Mouse (Mus musculus) liver, embryonic 13.5 days (tissue): ENCODE results near the gene Tbl2. TPM values are rescaled to one million over a fixed set of nuclear protein-coding genes. Genes with fewer than 3 reads are reported as not detected.

ENCODE experiments used
- ATAC-seq: fragments of 200-750 bp; cut with Nextera tagmentation; 2 replicates; pipeline ENCODE4 v1.8.0; 2017; ENCODE audit warnings: low read depth, mild to moderate bottlenecking, moderate number of reproducible peaks, moderate library complexity
- DNase-seq: peaks from one replicate; pipeline ENCODE4 v3.0.0; 2022
- H3K27ac ChIP-seq: fragments of 300-500 bp; sonication (generic); 2 replicates; pipeline ENCODE4 v1.5.1; 2015; ENCODE audit warnings: moderate library complexity, mild to moderate bottlenecking, inconsistent platforms
- H3K27me3 ChIP-seq: fragments of 300-500 bp; sonication (generic); 2 replicates; pipeline ENCODE4 v1.6.1; 2015; ENCODE audit warnings: mild to moderate bottlenecking, inconsistent platforms
- H3K36me3 ChIP-seq: fragments of 300-500 bp; sonication (generic); 2 replicates; pipeline ENCODE4 v1.6.1; 2015; ENCODE audit warnings: mild to moderate bottlenecking, inconsistent platforms
- H3K4me1 ChIP-seq: fragments of 300-500 bp; sonication (generic); replicated peaks from 2 replicates; pipeline ENCODE4 v1.6.1; 2015; ENCODE audit warnings: inconsistent platforms
- H3K4me2 ChIP-seq: fragments of 300-500 bp; sonication (generic); 2 replicates; pipeline ENCODE4 v1.6.1; 2015; ENCODE audit warnings: inconsistent platforms, mild to moderate bottlenecking, moderate library complexity
- H3K4me3 ChIP-seq: fragments of 300-500 bp; sonication (generic); replicated peaks from 2 replicates; pipeline ENCODE4 v1.5.1; 2015; ENCODE audit warnings: mild to moderate bottlenecking, inconsistent platforms
- H3K9ac ChIP-seq: fragments of 300-500 bp; sonication (generic); 2 replicates; pipeline ENCODE4 v1.6.1; 2015; ENCODE audit warnings: mild to moderate bottlenecking, inconsistent platforms
- H3K9me3 ChIP-seq: fragments of 300-500 bp; sonication (generic); replicated peaks from 2 replicates; pipeline ENCODE4 v1.6.1; 2016; ENCODE audit warnings: inconsistent platforms
- WGBS: fragments of 180-500 bp; shearing (Covaris S2); methylation state at CpG from one replicate; pipeline ENCODE4 v1.1.7; 2015; ENCODE audit not compliant: insufficient replicate concordance; 5-methylcytosine and 5-hydroxymethylcytosine counted together
- polyA plus RNA-seq: library from polyadenylated mRNA; unstranded; fragments of >200 nt; fragmentation: Nextera tagmentation; extraction: Ambion mirVana; gene quantifications from 2 replicates; pipeline ENCODE4 v1.2.1, GENCODE M21; 2015

The Tbl2 gene
- polyA plus RNA-seq: 13.1 and 13.6 TPM in 2 replicates

GRCm38 (mm10) chr5:135149053-135149819 lies at the start of gene Tbl2:
Tbl2 (plus strand) TSS chr5:135149657.
- WGBS: under 1% methylated on average over 62 of the region's 63 CpGs
- ATAC-seq (peak; percentile 97), DNase-seq (peak; percentile 100)
- Histone ChIP-seq H3K9me3 (no peaks in the 10 kb centered on the region), H3K4me1 (peaks cover 46% of the 10 kb centered on the region), H3K4me2 (peak within 1 kb of the TSS; percentile 81), H3K9ac (peak within 1 kb of the TSS; percentile 90), H3K27me3 (no peaks in the 10 kb centered on the region), H3K27ac (peak within 1 kb of the TSS; percentile 87), H3K4me3 (peak within 1 kb of the TSS; percentile 84), H3K36me3 (peaks cover 18% of the 10 kb centered on the region)

DNA sequence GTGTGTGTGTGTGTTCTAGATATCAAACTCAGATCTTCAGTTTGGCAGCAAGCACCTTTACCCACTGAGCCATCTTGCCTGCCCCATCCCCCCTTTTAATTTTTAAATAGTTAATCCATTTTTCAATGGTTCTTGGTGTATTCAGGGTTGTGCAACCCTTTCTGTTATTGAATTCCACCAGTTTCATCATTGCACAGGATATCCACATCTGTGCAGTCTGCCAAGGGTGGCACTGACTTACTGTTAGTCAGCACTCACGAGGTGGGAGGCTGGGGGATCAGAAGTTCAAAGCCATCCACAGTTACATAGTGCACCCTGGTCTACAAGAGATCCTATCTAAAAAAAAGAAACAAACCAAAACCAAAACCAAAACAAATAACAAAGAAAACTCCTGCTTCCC lies 48.5 kb upstream of the Tbl2 start:
- H3K36me3 ChIP-seq: no peaks in the 10 kb centered on the region
- H3K9ac ChIP-seq: no peak overlapping the region
- no peak overlapping the region for H3K27ac ChIP-seq
- no peak overlapping the region for H3K4me2 ChIP-seq
- H3K4me1 ChIP-seq: no peaks in the 10 kb centered on the region
- H3K9me3 ChIP-seq: no peaks in the 10 kb centered on the region
- WGBS: 38% methylated on average over 1 of the region's 1 CpGs
- peaks cover 29% of the 10 kb centered on the region for H3K27me3 ChIP-seq
- no peak overlapping the region for H3K4me3 ChIP-seq
- DNase-seq: no peak
- no peak for ATAC-seq

- no peak overlapping the region for H3K9ac ChIP-seq
- H3K27ac ChIP-seq: no peak overlapping the region
- no peak for ATAC-seq
- 52% methylated on average over 11 of the region's 11 CpGs for WGBS
- no peak for DNase-seq
- H3K27me3 ChIP-seq: peaks cover 52% of the 10 kb centered on the region
- H3K4me3 ChIP-seq: no peak overlapping the region
- H3K36me3 ChIP-seq: no peaks in the 10 kb centered on the region
- peaks cover 16% of the 10 kb centered on the region for H3K4me1 ChIP-seq
- H3K4me2 ChIP-seq: no peak overlapping the region
- no peaks in the 10 kb centered on the region for H3K9me3 ChIP-seq
Measured at GRCm38 (mm10) chr5:135103999-135104660, 45.3 kb upstream of the Tbl2 start.

GRCm38 (mm10) chr5:135106758-135107256 lies 42.6 kb upstream of the Tbl2 start:
- peaks cover 65% of the 10 kb centered on the region for H3K27me3 ChIP-seq
- H3K9ac ChIP-seq: peak overlapping the region; percentile 52
- no peaks in the 10 kb centered on the region for H3K9me3 ChIP-seq
- peaks cover 16% of the 10 kb centered on the region for H3K4me1 ChIP-seq
- H3K4me3 ChIP-seq: peak overlapping the region; percentile 59
- under 1% methylated on average over 46 of the region's 48 CpGs for WGBS
- H3K27ac ChIP-seq: peak overlapping the region; percentile 59
- DNase-seq: peak; percentile 66
- peak; percentile 69 for ATAC-seq
- peak overlapping the region; percentile 70 for H3K4me2 ChIP-seq
- H3K36me3 ChIP-seq: 0 out of 2 replicates have a peak, but pooled peaks cover 2% of the 10 kb centered on the region

DNA sequence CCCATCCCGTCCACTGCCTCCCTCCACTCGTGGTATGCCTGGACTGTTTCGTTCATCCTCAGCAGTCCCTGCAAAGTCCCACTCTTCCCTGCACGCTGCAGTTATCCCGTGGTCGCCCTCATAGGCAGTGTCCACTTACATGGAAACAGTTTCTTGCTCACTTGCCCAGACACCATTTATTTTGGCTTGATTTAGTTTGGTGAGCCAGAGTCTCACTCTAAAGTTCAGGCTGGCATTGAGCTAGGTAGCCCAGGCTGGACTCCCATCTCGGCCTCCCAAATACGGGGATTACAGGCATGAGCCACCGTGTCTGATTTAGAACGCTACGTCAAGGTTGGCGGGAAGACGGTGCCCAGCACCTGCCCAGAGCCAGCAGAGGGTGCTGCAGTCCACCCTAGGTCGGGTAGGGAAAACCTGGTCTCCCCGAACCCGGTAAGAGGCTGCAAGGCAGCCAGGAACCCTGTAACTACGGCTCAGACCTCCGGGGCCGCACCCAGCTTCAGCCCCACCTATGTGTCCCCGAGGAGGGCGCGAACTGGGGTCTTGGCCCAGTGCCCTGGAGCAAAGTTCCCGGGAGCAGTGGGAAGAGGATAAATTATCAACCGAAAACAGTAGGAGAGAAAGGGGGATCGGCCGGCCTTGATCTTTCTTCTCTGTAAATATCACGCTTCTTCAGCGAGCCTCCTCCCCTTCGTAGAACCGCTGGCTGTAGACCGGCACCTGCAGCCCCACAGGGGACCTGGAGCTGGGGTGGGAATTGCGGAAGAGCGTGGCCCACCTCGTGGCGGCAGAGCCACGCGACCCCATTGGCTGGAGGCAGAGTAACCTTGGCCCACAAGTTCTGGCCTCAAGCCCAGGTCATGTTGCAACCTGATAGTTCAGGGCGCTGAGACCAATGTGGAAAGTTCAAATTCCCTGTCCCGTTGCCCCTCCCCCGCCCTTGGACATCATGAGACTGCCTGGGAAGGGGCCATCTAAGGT lies 41.6 kb upstream of the Tbl2 start:
- Histone ChIP-seq H3K4me3 (peak overlapping the region; percentile 59), H3K9me3 (no peaks in the 10 kb centered on the region), H3K27ac (peak overlapping the region; percentile 59), H3K9ac (peak overlapping the region; percentile 52), H3K4me2 (peak overlapping the region; percentile 70), H3K27me3 (peaks cover 65% of the 10 kb centered on the region), H3K36me3 (0 out of 2 replicates have a peak, but pooled peaks cover 3% of the 10 kb centered on the region), H3K4me1 (peaks cover 16% of the 10 kb centered on the region)
- DNase-seq (peak; percentile 25), ATAC-seq (peak; percentile 56)
- 12% methylated on average over 40 of the region's 40 CpGs for WGBS

DNA sequence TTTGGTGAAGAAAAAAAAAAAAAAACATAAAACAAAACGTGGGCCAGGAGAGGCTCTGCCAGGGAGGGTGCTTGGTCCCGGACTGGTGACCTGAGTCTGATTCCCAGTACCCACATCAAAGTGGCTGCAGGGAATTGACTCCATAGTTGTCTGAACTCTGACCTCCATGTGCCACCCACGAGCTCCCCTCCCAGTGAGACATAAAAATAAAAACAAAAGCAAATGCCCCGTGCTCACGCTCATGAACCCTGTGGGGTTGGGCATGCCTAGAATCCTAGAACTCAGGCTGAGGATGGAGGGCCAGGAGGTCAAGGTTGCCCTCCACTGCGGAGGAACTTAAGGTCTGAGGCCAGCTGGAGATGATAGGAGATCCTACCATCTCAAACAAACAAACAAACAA lies 40.4 kb upstream of the Tbl2 start:
- H3K36me3 ChIP-seq: 0 out of 2 replicates have a peak, but pooled peaks cover 3% of the 10 kb centered on the region
- H3K9ac ChIP-seq: no peak overlapping the region
- 45% methylated on average over 6 of the region's 6 CpGs for WGBS
- no peaks in the 10 kb centered on the region for H3K9me3 ChIP-seq
- H3K27ac ChIP-seq: no peak overlapping the region
- peak overlapping the region; percentile 21; the same call in 1 of the 2 replicates for H3K4me3 ChIP-seq
- peaks cover 61% of the 10 kb centered on the region for H3K27me3 ChIP-seq
- DNase-seq: no peak
- H3K4me2 ChIP-seq: peak overlapping the region; percentile 45; the same call in 1 of the 2 replicates
- ATAC-seq: no peak
- peaks cover 16% of the 10 kb centered on the region for H3K4me1 ChIP-seq

- Histone ChIP-seq H3K27ac (no peak overlapping the region), H3K9ac (no peak overlapping the region), H3K4me3 (no peak overlapping the region), H3K4me2 (peak overlapping the region; percentile 45; the same call in 1 of the 2 replicates), H3K36me3 (0 out of 2 replicates have a peak, but pooled peaks cover 3% of the 10 kb centered on the region), H3K9me3 (no peaks in the 10 kb centered on the region), H3K27me3 (peaks cover 60% of the 10 kb centered on the region), H3K4me1 (peaks cover 16% of the 10 kb centered on the region)
- DNase-seq (no peak), ATAC-seq (no peak)
- 73% methylated on average over 3 of the region's 3 CpGs for WGBS
Measured at GRCm38 (mm10) chr5:135109426-135109825, 40.0 kb upstream of the Tbl2 start.

DNA sequence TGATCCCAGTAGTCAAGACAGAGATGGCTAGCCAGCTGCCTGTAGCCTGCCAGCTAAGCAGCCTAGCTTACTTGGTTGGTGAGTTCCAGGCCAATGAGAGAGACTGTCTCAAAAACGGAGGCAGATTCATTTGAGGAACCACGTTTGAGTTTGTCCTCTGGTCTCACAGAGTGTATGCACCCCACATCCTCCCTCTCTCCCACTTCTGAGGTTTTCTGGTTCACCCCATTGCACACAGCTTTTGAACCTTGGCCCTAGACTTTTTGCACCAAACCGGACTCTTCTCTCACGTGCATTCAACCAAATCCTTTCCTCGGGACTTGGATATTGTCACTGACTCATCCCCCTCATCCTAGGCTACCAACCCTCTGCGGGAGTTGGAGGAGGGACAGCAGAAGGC lies 39.5 kb upstream of the Tbl2 start:
- Histone ChIP-seq H3K4me1 (peaks cover 16% of the 10 kb centered on the region), H3K27me3 (peaks cover 55% of the 10 kb centered on the region), H3K27ac (no peak overlapping the region)

GRCm38 (mm10) chr5:135113782-135114181 lies 35.7 kb upstream of the Tbl2 start:
- ATAC-seq (no peak), DNase-seq (no peak)
- peaks cover 19% of the 10 kb centered on the region for H3K27me3 ChIP-seq
- no peak overlapping the region for H3K4me3 ChIP-seq
- no peak overlapping the region for H3K27ac ChIP-seq
- H3K9ac ChIP-seq: no peak overlapping the region
- no peak overlapping the region for H3K4me2 ChIP-seq
- WGBS: 77% methylated on average over 12 of the region's 12 CpGs
- peaks cover 7% of the 10 kb centered on the region; the same call in 1 of the 2 replicates for H3K36me3 ChIP-seq
- peaks cover 8% of the 10 kb centered on the region for H3K4me1 ChIP-seq
- no peaks in the 10 kb centered on the region for H3K9me3 ChIP-seq

More for the DNA sequence above, 39.5 kb upstream of the Tbl2 start:
- no peak overlapping the region for H3K4me3 ChIP-seq
- no peaks in the 10 kb centered on the region for H3K9me3 ChIP-seq
- no peak for ATAC-seq
- 43% methylated on average over 6 of the region's 6 CpGs for WGBS
- 0 out of 2 replicates have a peak, but pooled peaks cover 3% of the 10 kb centered on the region for H3K36me3 ChIP-seq
- no peak overlapping the region for H3K9ac ChIP-seq
- no peak for DNase-seq
- H3K4me2 ChIP-seq: no peak overlapping the region

DNA sequence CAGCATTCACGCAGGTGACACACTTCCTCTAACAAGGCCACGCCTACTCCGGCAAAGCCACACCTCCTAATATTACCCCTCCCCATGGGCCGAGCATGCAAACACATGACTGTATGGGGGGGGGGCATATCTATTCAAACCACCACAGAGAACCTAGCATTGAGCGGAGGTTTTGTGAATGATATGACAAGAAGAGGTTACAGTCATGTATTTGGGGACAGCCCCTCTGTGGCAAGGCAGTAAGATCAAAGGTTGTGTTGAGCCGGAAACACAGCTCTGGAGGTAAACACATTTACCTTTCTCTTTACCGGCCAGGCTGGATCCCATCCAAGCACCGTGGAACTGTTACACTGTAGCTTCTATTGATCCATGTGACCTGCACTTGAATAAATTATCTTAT lies 34.2 kb upstream of the Tbl2 start:
- peaks cover 7% of the 10 kb centered on the region; the same call in 1 of the 2 replicates for H3K36me3 ChIP-seq
- 54% methylated on average over 8 of the region's 8 CpGs for WGBS
- H3K4me3 ChIP-seq: no peak overlapping the region
- peaks cover 4% of the 10 kb centered on the region; the same call in 1 of the 2 replicates for H3K27me3 ChIP-seq
- DNase-seq (no peak), ATAC-seq (peak; percentile 65)
- H3K9ac ChIP-seq: no peak overlapping the region
- H3K27ac ChIP-seq: no peak overlapping the region; the same call in 1 of the 2 replicates
- no peak overlapping the region for H3K4me2 ChIP-seq
- H3K4me1 ChIP-seq: peaks cover 15% of the 10 kb centered on the region
- H3K9me3 ChIP-seq: no peaks in the 10 kb centered on the region
